Mouse (Mus musculus) erythroblast, adult 5-6 weeks (primary cell): Measurements from ENCODE around the gene BC034090. TPM values are rescaled to one million over a fixed set of nuclear protein-coding genes. Genes with fewer than 3 reads are reported as not detected.

Source experiments
- ATAC-seq: replicated peaks from 2 replicates; pipeline ENCODE4 v1.8.0; 2016; ENCODE audit warnings: moderate number of reproducible peaks, mild to moderate bottlenecking, moderate TSS enrichment, inconsistent platforms; ENCODE audit not compliant: poor library complexity, low FRiP score, severe bottlenecking
- total RNA-seq, 2 experiments: library from RNA; stranded (forward) in 1 of 2; stranded (reverse) in 1 of 2; fragments of 150-400 nt in 1 of 2; fragments of 200-764, 138-1000 nt in 1 of 2; gene quantifications; 2 replicates each; pipeline versions ENCODE4 v1.2.3 to v1.2.4; 2015 to 2017; ENCODE audit warnings: low replicate concordance in 2 of 2

Gene BC034090
- total RNA-seq, 2 experiments from 2014 or later, result not detected

- no peak for ATAC-seq
These were observed 1.3 kb upstream of the BC034090 start for GRCm38 (mm10) chr1:155245516-155245915.

- no peak for ATAC-seq
These were observed 547 bp upstream of the BC034090 start for GRCm38 (mm10) chr1:155244771-155245211.

- ATAC-seq, result no peak
These were observed 1.8 kb downstream of the BC034090 start for GRCm38 (mm10) chr1:155242488-155242745.

GRCm38 (mm10) chr1:155241701-155242487 is 2.4 kb downstream of the BC034090 start:
- ATAC-seq, result no peak

- no peak for ATAC-seq
These were observed 4.1 kb downstream of the BC034090 start for GRCm38 (mm10) chr1:155239962-155240717.

- no peak for ATAC-seq
These were observed 5.1 kb downstream of the BC034090 start for GRCm38 (mm10) chr1:155239169-155239568.

- ATAC-seq, result no peak
These were observed 6.1 kb downstream of the BC034090 start for GRCm38 (mm10) chr1:155238126-155238525.

- no peak for ATAC-seq
These were observed 6.9 kb downstream of the BC034090 start for GRCm38 (mm10) chr1:155237390-155237789.

- ATAC-seq, result no peak
These were observed 7.8 kb downstream of the BC034090 start for GRCm38 (mm10) chr1:155236306-155237024.

GRCm38 (mm10) chr1:155235641-155236040 is 8.6 kb downstream of the BC034090 start:
- no peak for ATAC-seq

GRCm38 (mm10) chr1:155233931-155234607 is 10.2 kb downstream of the BC034090 start:
- no peak for ATAC-seq

GRCm38 (mm10) chr1:155233378-155233777 is 10.9 kb downstream of the BC034090 start:
- no peak for ATAC-seq

- ATAC-seq, result no peak
These were observed 11.5 kb downstream of the BC034090 start for GRCm38 (mm10) chr1:155232786-155233185.

- ATAC-seq, result no peak
These were observed 11.9 kb downstream of the BC034090 start for GRCm38 (mm10) chr1:155232385-155232784.

- ATAC-seq, result no peak
These were observed 14.5 kb downstream of the BC034090 start for GRCm38 (mm10) chr1:155229464-155230411.

- peak; percentile 73 for ATAC-seq
These were observed 20.2 kb downstream of the BC034090 start for GRCm38 (mm10) chr1:155223849-155224554.

GRCm38 (mm10) chr1:155223036-155223435 is 21.2 kb downstream of the BC034090 start:
- no peak for ATAC-seq

- ATAC-seq, result no peak
These were observed 22.1 kb downstream of the BC034090 start for GRCm38 (mm10) chr1:155222101-155222669.
